Mouse (Mus musculus) bone marrow, adult 2 months (tissue): ENCODE measurements at regions not wholly inside any gene's neighbourhood (a gene's known extent, or its start where the extent isn't known, plus 50 kb on each side); places are given as distances from the start of the nearest gene placed in this dataset.

Source experiments
- CTCF ChIP-seq: fragments of 200-500 bp; IDR thresholded peaks from 2 replicates; pipeline ENCODE4 v1.5.1; 2011; ENCODE audit warnings: low read length, control low read depth; ENCODE audit not compliant: control insufficient read depth, insufficient read depth
- POLR2A ChIP-seq: fragments of 200-500 bp; IDR thresholded peaks from 2 replicates; pipeline ENCODE4 v1.6.1; 2011; ENCODE audit warnings: low read depth, mild to moderate bottlenecking, control low read depth, low read length, borderline replicate concordance; ENCODE audit not compliant: control insufficient read depth

GRCm38 (mm10) chr10:95761969-95762368 is 80.8 kb downstream of the Gm33543 start:
- no peak for TF ChIP-seq CTCF
- no peak for TF ChIP-seq POLR2A
